8 mouse cellular contexts compared by ENCODE assay signal in genomic region chr17:28951831-28952799, GRCm38 (mm10). TPM values are rescaled to one million over a fixed set of nuclear protein-coding genes. Genes with fewer than 3 reads are reported as not detected.
A peak's percentile ranks its signal among the peaks of the same experiment; 100 is the strongest.
DNase-seq lines count a peak whose midpoint lies in the region; ATAC-seq and TF ChIP-seq lines count a peak whose summit lies in the region.

Gene Kctd20, plus strand, starts transcription at chr17:28951950.

- H3K4me3 ChIP-seq in forebrain, embryonic 10.5 days, result peak within 1 kb of the TSS; percentile 69
- H3K4me3 ChIP-seq in heart, embryonic 15.5 days, result peak within 1 kb of the TSS; percentile 89
- H3K4me3 ChIP-seq in liver, embryonic 14.5 days (ENCODE audit: insufficient read depth in 1 of 2, low read depth in 2 of 2, low read length in 2 of 2), result peak within 1 kb of the TSS; percentile 82 to 94
- H3K4me3 ChIP-seq in neural tube, embryonic 11.5 days (ENCODE audit: low read depth, low read length), result peak within 1 kb of the TSS; percentile 57
- H3K4me3 ChIP-seq in stomach, postnatal 0 days (ENCODE audit: low read depth, low read length), result peak within 1 kb of the TSS; percentile 75

- peaks cover 30% of the 10 kb centered on the region for H3K36me3 ChIP-seq in forebrain, embryonic 10.5 days (replicated peaks)
- H3K36me3 ChIP-seq in heart, embryonic 15.5 days, result no peaks in the 10 kb centered on the region
- no peaks in the 10 kb centered on the region; the same call in 1 of the 2 replicates for H3K36me3 ChIP-seq in liver, embryonic 14.5 days (replicated peaks; ENCODE audit: control insufficient read depth, insufficient read depth, low read depth)
- H3K36me3 ChIP-seq in neural tube, embryonic 11.5 days (ENCODE audit: control insufficient read depth, insufficient read depth, low read length), result no peaks in the 10 kb centered on the region; the same call in 1 of the 2 replicates
- H3K36me3 ChIP-seq in stomach, postnatal 0 days (ENCODE audit: control insufficient read depth, insufficient read depth, low read length), result no peaks in the 10 kb centered on the region

- no peak for TF ChIP-seq EP300 in liver, embryonic 14.5 days (IDR thresholded peaks at IDR 0.05; ENCODE audit: low read depth)
- no peak for TF ChIP-seq EP300 in stomach, postnatal 0 days (optimal IDR thresholded peaks at IDR 0.05)

- peaks cover 24% of the 10 kb centered on the region for H3K4me1 ChIP-seq in forebrain, embryonic 10.5 days
- H3K4me1 ChIP-seq in heart, embryonic 15.5 days (replicated peaks), result peaks cover 20% of the 10 kb centered on the region
- peaks cover 16 to 25% of the 10 kb centered on the region in 2 experiments for H3K4me1 ChIP-seq in liver, embryonic 14.5 days (replicated peaks; ENCODE audit: control insufficient read depth in 2 of 2, insufficient read depth in 2 of 2, low read length in 1 of 2)
- H3K4me1 ChIP-seq in neural tube, embryonic 11.5 days (ENCODE audit: control insufficient read depth, insufficient read depth, low read length), result peaks cover 11% of the 10 kb centered on the region
- no peaks in the 10 kb centered on the region for H3K4me1 ChIP-seq in stomach, postnatal 0 days (replicated peaks; ENCODE audit: control insufficient read depth, insufficient read depth)

- peak within 1 kb of the TSS; percentile 74 for H3K4me2 ChIP-seq in heart, embryonic 15.5 days
- peak within 1 kb of the TSS; percentile 83 for H3K4me2 ChIP-seq in liver, embryonic 14.5 days (ENCODE audit: low read depth)
- H3K4me2 ChIP-seq in neural tube, embryonic 11.5 days (ENCODE audit: low read depth), result peak within 1 kb of the TSS; percentile 77
- H3K4me2 ChIP-seq in stomach, postnatal 0 days (replicated peaks; ENCODE audit: low read depth), result peak within 1 kb of the TSS; percentile 76

- H3K27me3 ChIP-seq in forebrain, embryonic 10.5 days (ENCODE audit: poor library complexity, severe bottlenecking), result no peaks in the 10 kb centered on the region
- H3K27me3 ChIP-seq in heart, embryonic 15.5 days, result no peaks in the 10 kb centered on the region
- H3K27me3 ChIP-seq in liver, embryonic 14.5 days (ENCODE audit: control insufficient read depth, insufficient read depth, low read length), result no peaks in the 10 kb centered on the region
- H3K27me3 ChIP-seq in neural tube, embryonic 11.5 days (ENCODE audit: control insufficient read depth, insufficient read depth, low read length), result no peaks in the 10 kb centered on the region
- H3K27me3 ChIP-seq in stomach, postnatal 0 days (ENCODE audit: control insufficient read depth, insufficient read depth, low read length), result no peaks in the 10 kb centered on the region

- TF ChIP-seq CTCF in liver, embryonic 14.5 days (IDR thresholded peaks at IDR 0.05; ENCODE audit: low read depth), result no peak
- TF ChIP-seq CTCF in stomach, postnatal 0 days (IDR thresholded peaks at IDR 0.05; ENCODE audit: low read depth), result no peak

- WGBS in forebrain, embryonic 10.5 days, result under 1% methylated on average over 80 of the region's 80 CpGs
- 1% methylated on average over 77 of the region's 80 CpGs for WGBS in heart, embryonic 15.5 days
- WGBS in liver, embryonic 14.5 days (ENCODE audit: insufficient replicate concordance), result under 1% methylated on average over 79 of the region's 80 CpGs
- 1% methylated on average over 63 of the region's 80 CpGs for WGBS in neural tube, embryonic 11.5 days
- under 1% methylated on average over 64 of the region's 80 CpGs for WGBS in stomach, postnatal 0 days

- H3K9me3 ChIP-seq in forebrain, embryonic 10.5 days, result peaks cover 20% of the 10 kb centered on the region
- no peaks in the 10 kb centered on the region for H3K9me3 ChIP-seq in heart, embryonic 15.5 days (replicated peaks)
- peaks cover 4% of the 10 kb centered on the region for H3K9me3 ChIP-seq in liver, embryonic 14.5 days (ENCODE audit: control insufficient read depth, low read length)
- peaks cover 2% of the 10 kb centered on the region; the same call in 1 of the 2 replicates for H3K9me3 ChIP-seq in neural tube, embryonic 11.5 days (ENCODE audit: control insufficient read depth, low read length)
- no peaks in the 10 kb centered on the region for H3K9me3 ChIP-seq in stomach, postnatal 0 days (ENCODE audit: control insufficient read depth, low read length)

- ATAC-seq in CD4-positive, CD25-positive, alpha-beta regulatory T cell, adult 4 months, result peak; percentile 84
- peak; percentile 92 for ATAC-seq in heart, embryonic 15.5 days (replicated peaks; ENCODE audit: insufficient number of reproducible peaks, insufficient read depth, low FRiP score, low read depth)
- ATAC-seq in liver, embryonic 14.5 days (ENCODE audit: insufficient read depth), result peak; percentile 93
- peak; percentile 93 for ATAC-seq in neural tube, embryonic 11.5 days (ENCODE audit: insufficient read depth, low FRiP score, low TSS enrichment)
- peak; percentile 90 for ATAC-seq in stomach, postnatal 0 days (ENCODE audit: low FRiP score, low TSS enrichment)

- peak; percentile 89 for DNase-seq in c-Kit-negative CD71-positive TER-119-positive erythroid progenitor cells, embryonic 14.5 days (ENCODE audit: low read depth, low spot score)
- peak; percentile 93 for DNase-seq in forebrain, embryonic 10.5 days (ENCODE audit: extremely low spot score, low spot score)
- DNase-seq in kidney, postnatal 25 days, result peak; percentile 92 to 95
- peak; percentile 86 to 90 (median 87) for DNase-seq in liver, embryonic 14.5 days (ENCODE audit: low read depth in 3 of 3, low spot score in 3 of 3)
- peak; percentile 94 for DNase-seq in neural tube, embryonic 11.5 days (ENCODE audit: low spot score)
- DNase-seq in stomach, postnatal 0 days (ENCODE audit: low spot score), result peak; percentile 96

- peak within 1 kb of the TSS; percentile 99 for H3K27ac ChIP-seq in forebrain, embryonic 10.5 days
- peak within 1 kb of the TSS; percentile 98 for H3K27ac ChIP-seq in heart, embryonic 15.5 days
- H3K27ac ChIP-seq in liver, embryonic 14.5 days, result peak within 1 kb of the TSS; percentile 74
- peak within 1 kb of the TSS; percentile 88 for H3K27ac ChIP-seq in neural tube, embryonic 11.5 days (ENCODE audit: low read depth, low read length)
- H3K27ac ChIP-seq in stomach, postnatal 0 days (replicated peaks), result peak within 1 kb of the TSS; percentile 98

- peak within 1 kb of the TSS; percentile 89 for H3K9ac ChIP-seq in heart, embryonic 15.5 days
- peak within 1 kb of the TSS; percentile 78 for H3K9ac ChIP-seq in liver, embryonic 14.5 days (replicated peaks)
- H3K9ac ChIP-seq in neural tube, embryonic 11.5 days (ENCODE audit: low read length), result peak within 1 kb of the TSS; percentile 95
- peak within 1 kb of the TSS; percentile 87 for H3K9ac ChIP-seq in stomach, postnatal 0 days (ENCODE audit: low read length)

RNA-seq across cellular contexts. Expression of gene Kctd20, which starts in this region (rescaled TPM):
- polyA plus RNA-seq in CD4-positive, CD25-positive, alpha-beta regulatory T cell, adult 4 months (2017; shearing (Covaris generic)), result 10 to 100 TPM; 33.3 to 62.9 TPM
- 111 and 113 TPM in 2 replicates for polyA plus RNA-seq in forebrain, embryonic 10.5 days (2016; fragmentation: Nextera tagmentation; extraction: Ambion mirVana)
- polyA plus RNA-seq in heart, embryonic 15.5 days (2015; fragmentation: Nextera tagmentation; extraction: Ambion mirVana), result 51.0 and 59.3 TPM in 2 replicates
- polyA plus RNA-seq in liver, embryonic 14.5 days (2012; rRNA removed), result 22.7 and 30.4 TPM in 2 replicates
- polyA plus RNA-seq in liver, embryonic 14.5 days (2014; fragmentation: Nextera tagmentation; extraction: Ambion mirVana), result 53.9 and 55.3 TPM in 2 replicates
- 109 and 118 TPM in 2 replicates for polyA plus RNA-seq in neural tube, embryonic 11.5 days (2014; fragmentation: Nextera tagmentation; extraction: Ambion mirVana)
- polyA plus RNA-seq in stomach, postnatal 0 days (2015; fragmentation: Nextera tagmentation; extraction: Ambion mirVana), result 37.6 and 38.3 TPM in 2 replicates

Comparison
In these comparisons a context has a peak if more than half of its experiments do, and no peak if none do; other contexts are left out.
1. Peak in every context shown above with its lines: DNase-seq, ATAC-seq, H3K4me3 ChIP-seq and H3K27ac ChIP-seq.